Mouse (Mus musculus) cerebellum, adult (tissue): ENCODE data around the gene Utp6.

Experiments
- ATAC-seq: cut with Nextera tagmentation; 2 replicates; pipeline ENCODE4 v1.9.2; 2017; ENCODE audit warnings: mild to moderate bottlenecking, moderate library complexity, mixed read lengths; ENCODE audit not compliant: insufficient number of reproducible peaks, low FRiP score, low TSS enrichment

Gene Utp6

GRCm38 (mm10) chr11:79963212-79963974 is 1.2 kb upstream of the Utp6 start:
- ATAC-seq, result no peak

- no peak for ATAC-seq
Observed at GRCm38 (mm10) chr11:79962877-79963183, 640 bp upstream of the Utp6 start.

GRCm38 (mm10) chr11:79961346-79962124 is 655 bp downstream of the Utp6 start:
- ATAC-seq, result peak; percentile 29; the same call in 1 of the 2 replicates

GRCm38 (mm10) chr11:79947265-79947664 is 14.9 kb downstream of the Utp6 start:
- no peak for ATAC-seq

GRCm38 (mm10) chr11:79943601-79944000 is 18.6 kb downstream of the Utp6 start:
- ATAC-seq, result no peak

GRCm38 (mm10) chr11:79943136-79943535 is 19.1 kb downstream of the Utp6 start:
- no peak for ATAC-seq

GRCm38 (mm10) chr11:79935766-79936165 is 26.4 kb downstream of the Utp6 start:
- no peak for ATAC-seq

- no peak for ATAC-seq
Observed at GRCm38 (mm10) chr11:79922766-79923165, 39.4 kb downstream of the Utp6 start.

- ATAC-seq, result no peak
Observed at GRCm38 (mm10) chr11:79922157-79922556, 40.0 kb downstream of the Utp6 start.

GRCm38 (mm10) chr11:79920505-79921025 is 41.6 kb downstream of the Utp6 start:
- ATAC-seq, result no peak

- ATAC-seq, result peak; percentile 52; the same call in 1 of the 2 replicates
Observed at GRCm38 (mm10) chr11:79919685-79920504, 42.3 kb downstream of the Utp6 start.

GRCm38 (mm10) chr11:79915696-79916349 is 46.4 kb downstream of the Utp6 start:
- no peak for ATAC-seq

- ATAC-seq, result peak; percentile 88
Observed at GRCm38 (mm10) chr11:79908600-79909483, 53.3 kb downstream of the Utp6 start.

GRCm38 (mm10) chr11:79906920-79907319 is 55.3 kb downstream of the Utp6 start:
- ATAC-seq, result no peak

GRCm38 (mm10) chr11:79902881-79903481 is 59.2 kb downstream of the Utp6 start:
- ATAC-seq, result no peak

- no peak for ATAC-seq
Observed at GRCm38 (mm10) chr11:79901146-79901545, 61.0 kb downstream of the Utp6 start.

GRCm38 (mm10) chr11:79892259-79892658 is 69.9 kb downstream of the Utp6 start:
- no peak for ATAC-seq

GRCm38 (mm10) chr11:79890822-79891221 is 71.4 kb downstream of the Utp6 start:
- ATAC-seq, result no peak

GRCm38 (mm10) chr11:79886961-79887360 is 75.2 kb downstream of the Utp6 start:
- ATAC-seq, result no peak
